Mouse (Mus musculus) stomach, postnatal 0 days (tissue): Measurements from ENCODE around the gene Vav2.

Source experiments
- CTCF ChIP-seq: IDR thresholded peaks from 2 replicates; pipeline ENCODE4 v1.5.1; 2016; ENCODE audit warnings: antibody characterized with exemption, low read depth, mild to moderate bottlenecking, moderate library complexity
- EP300 ChIP-seq: optimal IDR thresholded peaks from 2 replicates; pipeline ENCODE3; 2016; ENCODE audit warnings: antibody characterized with exemption

GRCm38 (mm10) chr2:27430621-27431020, 3.8 kb upstream of the Vav2 start:
- TF ChIP-seq EP300 (no peak), CTCF (no peak)
